Mouse (Mus musculus) erythroblast, embryonic 14.5 days (primary cell): ENCODE results near the gene Pink1. TPM values are rescaled to one million over a fixed set of nuclear protein-coding genes. Genes with fewer than 3 reads are reported as not detected.

ENCODE experiments used
- H3K27me3 ChIP-seq: 2 replicates; pipeline ENCODE4 v1.6.1; 2012; ENCODE audit warnings: inconsistent platforms; ENCODE audit not compliant: control insufficient read depth
- H3K36me3 ChIP-seq: 2 replicates; pipeline ENCODE4 v1.6.1; 2012; ENCODE audit warnings: mild to moderate bottlenecking, inconsistent platforms; ENCODE audit not compliant: control insufficient read depth
- H3K4me1 ChIP-seq: 2 replicates; pipeline ENCODE4 v1.6.1; 2012; ENCODE audit warnings: inconsistent platforms; ENCODE audit not compliant: control insufficient read depth
- H3K4me3 ChIP-seq: replicated peaks from 2 replicates; pipeline ENCODE3; 2012; ENCODE audit warnings: moderate library complexity, mild to moderate bottlenecking, inconsistent platforms
- H3K9me3 ChIP-seq: 2 replicates; pipeline ENCODE4 v1.6.1; 2012; ENCODE audit warnings: low read length, inconsistent platforms, mixed read lengths; ENCODE audit not compliant: control insufficient read depth
- GATA1 ChIP-seq: IDR thresholded peaks from 2 replicates; pipeline ENCODE4 v1.6.1; 2012; ENCODE audit warnings: low read length, inconsistent platforms, mixed read lengths
- TAL1 ChIP-seq: IDR thresholded peaks from 3 replicates; pipeline ENCODE4 v1.6.1; 2012; ENCODE audit warnings: low read length, inconsistent platforms, mixed read lengths
- polyA plus RNA-seq: library from polyadenylated mRNA; stranded (reverse); fragments of >175 nt; gene quantifications from 2 replicates; pipeline ENCODE4 v1.2.3, GENCODE M21; 2012

The Pink1 gene
- 5.3 and 5.4 TPM in 2 replicates for polyA plus RNA-seq

DNA sequence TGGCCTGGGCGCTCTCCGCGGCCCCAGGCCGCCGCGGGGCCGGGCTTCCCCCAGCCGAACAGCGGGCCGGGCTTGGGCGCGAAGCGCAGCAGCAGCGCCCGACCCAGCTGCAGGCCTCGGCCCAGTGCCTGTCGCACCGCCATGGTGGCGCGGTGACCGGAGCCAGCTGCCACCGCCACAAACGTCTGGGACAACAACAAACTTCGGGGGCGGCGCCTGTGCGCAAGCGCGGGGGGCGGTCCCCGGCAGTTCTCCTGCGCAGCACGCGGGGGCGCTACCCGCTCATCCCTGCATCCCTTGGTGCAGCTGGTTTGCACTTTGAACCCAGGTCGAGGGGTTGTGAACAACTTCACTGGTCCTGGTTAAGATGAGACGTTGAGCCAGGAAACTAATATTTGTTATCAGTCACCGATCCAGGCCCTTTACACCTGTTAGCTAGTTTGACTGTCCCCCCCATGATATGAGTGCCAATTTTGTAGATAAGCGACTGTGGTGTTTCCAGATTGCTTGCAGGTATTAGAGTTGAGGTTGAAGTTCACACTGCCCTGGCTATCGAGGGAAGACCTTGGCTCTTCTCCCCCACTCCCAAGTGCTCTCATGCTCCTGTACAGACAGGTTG, at the start of gene Pink1:
Pink1 (minus strand) TSS at position 231 of the 619 bp plus-strand sequence.
- H3K4me3 ChIP-seq, result peak within 1 kb of the TSS; percentile 93
- no peaks in the 10 kb centered on the region for H3K36me3 ChIP-seq
- TF ChIP-seq GATA1 (no peak), TAL1 (no peak)
- peaks cover 16% of the 10 kb centered on the region for H3K4me1 ChIP-seq
- peaks cover 7% of the 10 kb centered on the region; the same call in 1 of the 2 replicates for H3K9me3 ChIP-seq
- peaks cover 12% of the 10 kb centered on the region for H3K27me3 ChIP-seq

DNA sequence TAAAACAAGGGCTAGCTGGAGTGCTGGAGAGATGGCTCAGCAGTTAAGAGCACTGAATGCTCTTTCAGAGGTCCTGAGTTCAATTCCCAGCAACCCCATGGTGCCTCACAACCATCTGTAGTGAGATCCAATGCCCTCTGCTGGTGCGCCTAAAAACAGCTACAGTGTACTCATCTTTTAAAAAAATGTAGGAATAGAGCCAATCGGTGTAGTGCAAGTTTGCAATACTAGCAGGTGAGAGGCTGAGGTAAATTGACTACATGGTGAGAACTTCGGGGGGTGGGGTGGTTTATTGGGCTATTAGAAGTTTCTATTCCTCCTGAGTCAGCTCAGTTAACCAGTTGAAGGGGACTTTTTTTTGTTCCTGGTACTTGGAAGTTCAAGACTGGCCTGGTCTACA, 49.0 kb upstream of the Pink1 start:
- no peaks in the 10 kb centered on the region for H3K27me3 ChIP-seq
- H3K9me3 ChIP-seq, result no peaks in the 10 kb centered on the region
- TF ChIP-seq TAL1 (no peak), GATA1 (no peak)
- H3K36me3 ChIP-seq, result no peaks in the 10 kb centered on the region
- H3K4me3 ChIP-seq, result no peak overlapping the region
- H3K4me1 ChIP-seq, result no peaks in the 10 kb centered on the region

DNA sequence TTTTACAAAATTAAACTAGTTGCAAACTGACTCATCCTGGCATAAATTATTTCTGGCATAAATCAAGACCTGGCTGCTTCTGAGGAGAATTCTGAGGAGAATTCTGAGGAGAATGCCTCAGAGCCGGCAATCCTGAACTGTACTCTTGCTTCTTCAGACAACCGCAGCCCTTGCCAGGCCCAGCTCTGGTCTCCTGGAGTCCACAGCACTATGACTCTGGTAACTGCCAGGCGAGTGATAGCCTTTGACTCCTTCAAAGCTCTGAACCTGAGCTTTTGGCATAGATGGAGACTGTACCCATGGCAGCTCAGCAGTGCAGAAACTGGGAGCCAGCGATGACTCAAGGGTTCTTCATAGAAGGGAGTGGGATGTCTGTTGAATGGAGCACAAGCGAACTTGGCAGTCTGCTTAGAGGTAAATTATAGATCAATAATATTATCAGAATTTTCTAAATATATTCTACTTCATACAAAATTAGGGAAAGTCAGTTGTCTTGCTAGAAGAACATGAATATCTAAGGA, 44.9 kb upstream of the Pink1 start:
- H3K4me1 ChIP-seq, result peaks cover 11% of the 10 kb centered on the region
- H3K9me3 ChIP-seq, result no peaks in the 10 kb centered on the region
- no peaks in the 10 kb centered on the region for H3K36me3 ChIP-seq
- no peak overlapping the region for H3K4me3 ChIP-seq
- H3K27me3 ChIP-seq, result peaks cover 17% of the 10 kb centered on the region
- TF ChIP-seq TAL1 (no peak), GATA1 (no peak)

- no peak overlapping the region for H3K4me3 ChIP-seq
- H3K36me3 ChIP-seq, result no peaks in the 10 kb centered on the region
- peaks cover 20% of the 10 kb centered on the region for H3K27me3 ChIP-seq
- H3K4me1 ChIP-seq, result peaks cover 11% of the 10 kb centered on the region
- no peaks in the 10 kb centered on the region for H3K9me3 ChIP-seq
- no peak for TF ChIP-seq TAL1
Observed at GRCm38 (mm10) chr4:138368498-138369260, 42.6 kb upstream of the Pink1 start.

DNA sequence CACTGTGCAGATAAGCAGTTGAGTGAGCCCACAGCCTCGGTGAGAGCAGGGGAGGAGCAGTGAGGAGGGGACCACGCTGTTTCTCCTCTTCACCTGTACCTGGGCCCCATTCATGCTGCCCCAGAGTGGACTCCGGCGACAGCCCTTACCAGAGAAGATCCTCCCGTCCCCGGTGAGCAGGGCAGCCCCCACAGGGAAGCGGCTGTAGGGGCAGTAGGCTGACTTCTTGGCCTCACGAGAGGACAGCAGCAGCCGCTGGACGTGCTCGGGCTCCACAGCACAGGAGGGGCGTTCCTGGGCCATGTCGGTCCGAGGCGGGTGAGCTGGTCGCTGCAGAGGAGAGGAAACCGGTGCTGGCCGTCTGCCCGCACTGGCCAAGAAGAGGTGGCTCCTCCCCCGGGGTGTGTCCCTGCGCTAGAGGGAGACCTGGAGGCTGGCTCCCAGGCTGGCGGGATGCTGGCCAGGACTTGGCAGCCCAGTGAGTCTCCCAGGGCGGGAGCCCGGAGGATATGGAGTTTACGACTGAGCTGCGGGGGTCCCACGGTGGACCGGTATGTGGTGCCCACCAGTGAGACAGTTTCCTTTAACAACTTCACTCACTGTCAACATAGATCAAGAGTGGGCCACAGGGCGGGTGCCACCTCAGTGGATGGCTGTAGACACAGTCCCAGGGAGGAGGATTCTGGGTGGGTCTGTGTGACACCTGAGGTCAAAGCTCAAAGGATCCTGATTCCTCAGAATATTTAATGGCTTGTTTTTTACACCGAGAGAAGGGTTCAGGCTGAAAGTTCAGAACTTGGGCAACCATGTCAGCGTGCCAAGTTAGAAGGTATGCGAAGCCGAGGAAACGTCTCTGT, 41.8 kb upstream of the Pink1 start, which contains the start of gene Cda:
Cda (minus strand) TSS at position 352 of the 857 bp plus-strand sequence.
- Histone ChIP-seq H3K4me1 (peaks cover 11% of the 10 kb centered on the region), H3K9me3 (no peaks in the 10 kb centered on the region), H3K4me3 (peak within 1 kb of the TSS; percentile 52), H3K36me3 (no peaks in the 10 kb centered on the region), H3K27me3 (peaks cover 20% of the 10 kb centered on the region)
- TF ChIP-seq GATA1 (no peak), TAL1 (no peak)

GRCm38 (mm10) chr4:138366561-138366960, 40.5 kb upstream of the Pink1 start:
- Histone ChIP-seq H3K9me3 (no peaks in the 10 kb centered on the region), H3K36me3 (no peaks in the 10 kb centered on the region), H3K4me3 (no peak overlapping the region), H3K4me1 (peaks cover 11% of the 10 kb centered on the region), H3K27me3 (peaks cover 23% of the 10 kb centered on the region)
- TF ChIP-seq TAL1 (no peak), GATA1 (no peak)

- Histone ChIP-seq H3K4me3 (no peak overlapping the region), H3K4me1 (peaks cover 11% of the 10 kb centered on the region), H3K36me3 (no peaks in the 10 kb centered on the region), H3K9me3 (no peaks in the 10 kb centered on the region), H3K27me3 (peaks cover 29% of the 10 kb centered on the region)
- TF ChIP-seq TAL1 (no peak), GATA1 (no peak)
Observed at GRCm38 (mm10) chr4:138363511-138363910, 37.4 kb upstream of the Pink1 start.

DNA sequence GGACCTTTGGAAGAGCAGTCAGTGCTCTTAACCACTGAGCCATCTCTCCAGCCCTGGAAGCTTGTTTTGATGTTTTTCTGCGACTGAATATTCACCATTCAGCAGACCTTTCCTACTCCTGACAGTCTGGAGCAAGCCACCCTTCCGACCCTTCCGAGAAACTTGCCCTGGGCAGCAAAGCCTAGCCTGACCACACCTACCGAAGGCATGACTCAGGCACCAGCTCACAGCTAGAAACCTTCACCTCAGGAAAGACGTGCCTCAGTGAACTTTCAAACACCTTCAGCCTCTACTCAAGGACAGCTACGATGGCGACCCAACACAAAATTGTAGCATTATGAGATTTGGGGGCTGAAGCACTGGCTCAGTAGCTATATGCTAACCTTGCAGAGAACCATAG, 36.8 kb upstream of the Pink1 start:
- H3K4me1 ChIP-seq, result peaks cover 8% of the 10 kb centered on the region
- H3K4me3 ChIP-seq, result no peak overlapping the region
- TF ChIP-seq GATA1 (no peak), TAL1 (no peak)
- H3K9me3 ChIP-seq, result no peaks in the 10 kb centered on the region
- H3K36me3 ChIP-seq, result no peaks in the 10 kb centered on the region
- peaks cover 22% of the 10 kb centered on the region for H3K27me3 ChIP-seq

DNA sequence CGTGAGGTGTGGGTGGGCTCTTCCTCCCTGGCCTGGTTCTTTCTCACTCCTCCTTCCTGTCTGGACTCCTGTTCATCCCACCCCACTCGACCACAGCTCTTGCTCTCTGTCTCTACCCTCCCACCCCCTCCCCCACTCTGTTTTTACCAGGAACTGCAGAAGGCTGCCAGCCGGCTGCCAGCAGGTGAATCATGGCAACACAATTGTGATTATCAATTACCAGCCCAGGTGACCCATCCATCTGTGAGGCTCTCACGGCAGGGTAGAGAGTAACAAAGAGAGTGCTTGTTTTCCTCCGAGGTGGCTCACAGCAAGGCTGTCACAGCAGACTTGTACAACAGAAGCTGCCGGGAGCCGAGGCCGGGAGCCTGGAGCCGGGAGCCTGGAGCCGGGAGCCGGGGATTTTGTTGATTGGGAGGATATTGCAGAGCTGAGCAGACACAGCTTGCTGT, 35.3 kb upstream of the Pink1 start:
- no peak overlapping the region for H3K4me3 ChIP-seq
- no peak for TF ChIP-seq TAL1
- TF ChIP-seq GATA1, result no peak
- H3K9me3 ChIP-seq, result no peaks in the 10 kb centered on the region
- peaks cover 14% of the 10 kb centered on the region for H3K27me3 ChIP-seq
- no peaks in the 10 kb centered on the region for H3K36me3 ChIP-seq
- H3K4me1 ChIP-seq, result no peaks in the 10 kb centered on the region
